Mouse (Mus musculus): ENCODE results near the gene Sf3a2. TPM values are rescaled to one million over a fixed set of nuclear protein-coding genes. Genes with fewer than 3 reads are reported as not detected.

Sf3a2 gene
- total and polyA plus RNA-seq, 3 experiments, result 50.4 to 210 TPM; not detected in 1

- no peak for TF ChIP-seq MEF2A (IDR thresholded peaks at IDR 0.05; ENCODE audit: extremely low read depth, insufficient replicate concordance, low read depth, low read length, poor library complexity, severe bottlenecking)
- no peak for TF ChIP-seq BHLHE40 (IDR thresholded peaks at IDR 0.05; ENCODE audit: borderline replicate concordance, low read depth, low read length)
- peak; percentile 24; the same call in 1 of the 2 replicates for TF ChIP-seq MYC (IDR thresholded peaks at IDR 0.05; ENCODE audit: low read depth, low read length)
- peak; percentile 33 to 43; a peak in 1 of 4 replicates for TF ChIP-seq POLR2A (IDR thresholded peaks at IDR 0.05; ENCODE audit: control insufficient read depth in 1 of 2, insufficient read depth in 1 of 2, low read depth in 1 of 2, low read length in 2 of 2, poor library complexity in 1 of 2)
Measured at GRCm38 (mm10) chr10:80823847-80824643, 26.0 kb downstream of the Sf3a2 start (continued).

DNA sequence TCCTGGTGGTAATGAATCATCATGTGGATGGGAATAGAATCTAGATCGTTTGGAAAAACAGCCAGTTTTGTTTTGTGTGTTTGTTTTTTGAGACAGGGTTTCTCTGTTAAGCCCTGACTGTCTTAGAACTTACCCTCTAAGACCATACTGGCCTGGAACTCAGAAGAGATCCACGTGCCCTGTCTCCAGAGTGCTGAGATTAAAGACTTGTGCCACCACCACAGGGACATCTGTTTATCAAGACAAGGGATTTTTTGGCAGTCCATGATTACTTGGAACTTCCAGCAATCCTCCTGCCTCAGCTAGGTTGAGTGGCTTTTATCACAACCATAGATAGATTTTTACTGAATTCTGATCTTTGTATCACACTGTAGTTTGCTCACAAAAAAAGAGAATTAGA is 26.8 kb downstream of the Sf3a2 start:
- TF ChIP-seq USF1 (IDR thresholded peaks at IDR 0.05; ENCODE audit: low read depth, low read length), result 0 out of 2 replicates have a peak, but pooled peaks have one; percentile 34
- TF ChIP-seq CHD1 (IDR thresholded peaks at IDR 0.05; ENCODE audit: low read depth, low read length), result no peak
- peak; percentile 75 for TF ChIP-seq BHLHE40 (IDR thresholded peaks at IDR 0.05; ENCODE audit: borderline replicate concordance, low read depth, low read length)
- TF ChIP-seq SMC3 (IDR thresholded peaks at IDR 0.05; ENCODE audit: low read depth, low read length), result no peak
- no peak for TF ChIP-seq CHD2 (IDR thresholded peaks at IDR 0.05; ENCODE audit: low read length)
- 0 out of 2 replicates have a peak, but pooled peaks have one; percentile 31 for TF ChIP-seq GATA1 (IDR thresholded peaks at IDR 0.05; ENCODE audit: low read depth, low read length)
- TF ChIP-seq TAL1 (IDR thresholded peaks at IDR 0.05; ENCODE audit: low read length), result peak; percentile 58
- no peak for TF ChIP-seq HCFC1 (IDR thresholded peaks at IDR 0.05; ENCODE audit: low read depth, low read length)
- TF ChIP-seq SIN3A (IDR thresholded peaks at IDR 0.05; ENCODE audit: low read length), result peak; percentile 22; the same call in 1 of the 2 replicates
- no peak for TF ChIP-seq MYC (IDR thresholded peaks at IDR 0.05; ENCODE audit: low read depth, low read length)
- TF ChIP-seq MXI1 (IDR thresholded peaks at IDR 0.05; ENCODE audit: low read depth, low read length), result peak; percentile 66
- TF ChIP-seq CTCF (IDR thresholded peaks at IDR 0.05 in 2 of 3, conservative IDR thresholded peaks at IDR 0.05 in 1 of 3; ENCODE audit: control insufficient read depth in 1 of 3, insufficient read depth in 1 of 3, low read depth in 2 of 3, low read length in 3 of 3, poor library complexity in 1 of 3, severe bottlenecking in 1 of 3), result no peak
- Histone ChIP-seq H3K36me3 (ENCODE audit: control insufficient read depth in 1 of 2, insufficient read depth in 2 of 2, low read length in 2 of 2) (peaks cover 0 to 16% of the 10 kb centered on the region in 2 experiments; a peak in 2 of 4 replicates), H3K4me1 (ENCODE audit: control insufficient read depth in 1 of 2, insufficient read depth in 2 of 2, low read length in 2 of 2) (peaks cover 7 to 18% of the 10 kb centered on the region in 2 experiments; a peak in 3 of 4 replicates), H3K9ac (ENCODE audit: control insufficient read depth, low read depth, low read length, poor library complexity, severe bottlenecking) (peak overlapping the region; percentile 53), H3K4me3 (ENCODE audit: control insufficient read depth in 1 of 2, insufficient read depth in 1 of 2, low read depth in 2 of 2, low read length in 2 of 2) (peak overlapping the region; percentile 41 to 69), H3K27me3 (ENCODE audit: control insufficient read depth in 1 of 2, insufficient read depth in 2 of 2, low read length in 2 of 2) (no peaks in the 10 kb centered on the region), H3K27ac (ENCODE audit: control insufficient read depth, low read depth, low read length) (peak overlapping the region; percentile 76), H3K79me2 (ENCODE audit: control insufficient read depth, insufficient read depth, low read length, poor library complexity) (peaks cover 23% of the 10 kb centered on the region), H3K9me3 (replicated peaks; ENCODE audit: insufficient read depth, low read length) (no peaks in the 10 kb centered on the region)
- DNase-seq (ENCODE audit: low read depth, low spot score), result peak; percentile 49

All from MEL (cell line).